Mouse (Mus musculus) gastrocnemius, postnatal 25 days (tissue): ENCODE results near the gene Sucnr1. TPM values are rescaled to one million over a fixed set of nuclear protein-coding genes. Genes with fewer than 3 reads are reported as not detected.

ENCODE experiments used
- DNase-seq: peaks from one replicate; pipeline ENCODE4 v3.0.0; 2022
- total RNA-seq, 2 experiments: library from RNA; stranded (reverse); gene quantifications; 1 replicate in 1 of 2; 2 replicates in 1 of 2; pipeline ENCODE4 v1.2.3; 2021

Gene Sucnr1
- total RNA-seq, 2 experiments from 2014 or later: 0.72 TPM; not detected in 1

DNA sequence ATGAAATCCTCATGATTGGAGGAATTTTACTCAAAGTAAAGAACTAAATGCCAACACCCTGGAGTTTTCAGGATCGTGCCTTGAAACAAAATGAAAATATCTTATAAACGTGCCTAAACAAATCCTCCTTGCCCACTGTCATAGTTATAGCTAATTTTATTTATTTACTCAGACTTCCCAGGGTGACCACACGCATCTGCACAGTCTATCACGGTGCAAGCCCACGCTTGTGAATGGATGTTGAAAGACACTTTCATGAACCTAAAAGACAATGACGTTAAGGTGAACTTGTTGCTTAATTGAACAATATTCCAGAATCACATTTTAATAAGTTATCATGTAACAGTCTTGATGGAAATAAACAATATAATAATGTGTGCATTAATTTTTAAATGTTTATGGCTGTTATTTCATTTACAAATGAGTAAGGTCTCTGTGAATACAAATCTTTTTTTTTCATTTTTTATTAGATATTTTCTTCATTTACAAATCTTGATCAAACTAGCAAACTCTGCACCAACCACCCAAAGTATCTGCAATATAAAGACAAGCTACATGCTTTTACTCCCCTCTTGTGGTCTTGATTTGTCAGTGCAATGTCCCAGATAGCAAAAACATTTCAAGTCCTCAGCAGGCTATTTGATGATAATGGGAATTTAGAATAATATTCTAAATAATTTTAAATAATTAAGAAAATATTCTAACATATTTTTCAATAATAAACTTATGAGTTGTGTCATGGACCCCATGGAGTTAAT is 30.4 kb downstream of the Sucnr1 start:
- no peak for DNase-seq

DNA sequence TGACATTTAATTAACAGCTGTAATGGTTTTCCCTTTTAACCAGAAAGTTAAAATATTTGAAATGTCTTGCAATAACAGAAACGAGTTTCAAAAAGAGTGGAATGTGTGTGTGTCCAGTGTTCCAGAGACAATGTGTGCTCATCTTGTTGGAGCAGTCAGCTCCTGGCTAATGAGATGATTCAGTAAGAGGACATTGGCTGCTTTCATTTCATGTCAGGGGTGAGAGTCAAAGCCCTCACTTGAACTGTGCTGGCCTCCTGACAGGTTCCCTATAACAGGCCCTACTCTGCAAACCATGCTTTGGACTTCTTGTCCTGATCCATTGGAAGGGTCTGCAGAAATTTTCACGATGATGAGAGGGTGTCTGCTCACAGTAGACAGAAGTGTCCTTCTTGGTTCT is 32.9 kb downstream of the Sucnr1 start:
- no peak for DNase-seq

DNA sequence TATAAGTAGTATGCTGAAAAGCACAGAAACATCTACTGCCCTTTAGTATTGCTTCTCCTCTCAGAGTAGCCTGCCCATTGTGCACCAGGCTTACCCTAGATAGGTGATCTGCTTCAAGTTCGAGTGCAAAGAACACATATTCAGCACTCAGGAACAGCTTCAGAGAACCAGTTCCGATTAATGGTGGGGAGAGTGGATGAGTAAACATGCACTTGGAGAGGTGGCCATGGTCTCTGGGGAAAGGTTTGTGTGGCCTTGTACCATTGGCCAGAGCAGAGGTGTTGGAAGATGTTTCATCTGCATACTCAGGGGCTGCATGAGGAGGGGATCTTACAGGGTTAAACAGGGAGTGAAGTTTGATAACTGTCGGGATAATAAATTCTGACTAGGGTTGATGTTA is 39.8 kb downstream of the Sucnr1 start:
- no peak for DNase-seq

DNA sequence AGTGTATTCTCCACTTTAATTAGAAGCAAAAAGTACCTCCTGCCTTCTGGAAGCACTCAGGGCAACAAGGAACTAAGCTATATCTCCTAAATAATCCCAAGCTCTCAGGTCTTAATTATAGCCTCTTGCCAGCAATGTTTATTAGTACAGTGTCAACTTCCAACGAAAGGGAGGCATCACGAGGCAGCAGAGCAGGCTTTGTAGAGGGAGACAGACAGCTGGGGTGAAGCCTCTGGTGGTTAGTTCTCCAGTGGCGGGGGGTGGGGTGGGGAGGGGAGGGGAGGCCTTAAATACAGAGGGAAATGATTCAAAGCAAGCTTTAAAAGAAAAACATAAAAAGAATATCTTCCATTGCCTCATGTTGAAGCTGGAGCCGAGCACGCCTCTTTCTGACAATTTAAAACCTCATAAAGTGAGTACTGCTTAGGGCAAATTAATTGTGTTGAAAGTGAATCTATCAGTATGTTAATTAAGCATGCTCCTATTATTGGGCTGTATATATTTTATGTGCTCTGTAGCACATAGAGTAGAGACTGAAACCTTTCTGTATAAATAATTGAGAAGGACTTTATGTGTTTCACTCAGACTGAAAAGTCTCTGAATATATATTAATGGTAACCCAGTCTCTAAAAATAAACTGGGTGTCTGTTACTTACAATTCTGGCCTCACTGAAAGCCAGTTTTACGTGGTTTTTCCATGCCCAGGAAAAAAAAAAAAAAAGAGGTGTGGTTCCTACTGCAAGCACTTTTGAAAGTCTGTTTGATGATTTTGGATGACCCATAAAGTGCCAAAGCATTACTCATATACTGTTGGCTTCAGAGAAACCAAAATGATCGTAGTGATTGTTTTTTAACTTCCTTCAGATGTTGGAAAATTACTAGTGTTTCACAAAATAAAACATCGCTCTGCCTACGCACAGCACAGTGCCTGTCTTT is 42.5 kb downstream of the Sucnr1 start:
- DNase-seq: no peak

DNA sequence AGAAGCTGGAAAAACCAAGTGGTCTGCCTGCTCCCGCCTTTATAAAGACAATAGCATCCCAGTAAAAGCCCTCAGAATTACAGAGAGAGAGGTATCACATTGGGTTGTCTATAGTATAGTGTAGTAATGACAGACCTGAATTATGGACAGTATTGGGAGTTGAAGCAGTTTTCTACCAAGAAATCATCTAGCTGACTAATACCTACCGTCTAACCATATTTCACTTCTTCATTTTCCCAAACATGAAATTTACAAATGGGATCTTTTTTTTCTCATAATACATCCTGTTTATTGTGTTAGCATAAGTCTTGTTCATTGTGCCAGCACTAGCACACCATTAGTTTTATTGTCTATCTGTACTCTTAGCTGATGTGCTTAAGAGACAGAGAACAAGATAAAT is 44.9 kb downstream of the Sucnr1 start:
- DNase-seq: no peak

DNA sequence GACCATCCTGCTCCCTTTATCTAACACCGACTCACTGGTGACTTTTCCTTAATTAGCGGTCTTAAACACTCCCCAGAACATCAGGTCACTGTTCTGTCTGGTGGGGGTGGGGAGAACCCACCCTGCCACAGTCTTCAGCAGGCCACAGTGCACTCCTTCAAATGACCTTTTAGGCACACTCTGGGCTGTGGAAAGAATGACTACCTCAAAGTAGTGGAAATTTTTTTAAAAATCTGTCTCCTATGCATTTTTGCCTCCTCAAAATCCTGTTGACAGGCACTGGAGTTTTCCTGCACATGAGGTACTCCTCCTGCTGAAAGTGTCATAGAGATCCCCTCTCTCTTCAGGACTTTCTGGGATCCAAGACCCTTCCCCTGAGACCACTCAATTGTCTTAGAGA is 46.6 kb downstream of the Sucnr1 start:
- DNase-seq: no peak

DNA sequence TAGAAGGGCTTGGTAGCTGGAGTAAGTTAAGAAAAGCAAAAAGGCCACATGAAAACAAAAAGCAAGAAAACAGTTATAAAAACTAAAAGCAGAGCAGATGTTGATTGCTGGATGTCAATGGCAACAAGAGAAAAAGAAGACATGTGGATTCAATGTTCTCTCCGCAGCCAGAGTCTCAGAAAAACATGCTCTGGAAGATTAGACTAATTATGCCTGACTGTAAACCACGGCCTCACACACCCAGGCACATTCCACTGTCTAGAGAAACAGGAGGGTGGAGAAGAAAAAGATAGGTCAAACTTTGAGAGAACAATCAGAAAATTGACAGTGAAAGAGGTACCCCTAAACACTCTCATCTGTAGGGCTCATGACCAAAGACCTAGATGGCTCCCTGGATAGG is 54.1 kb downstream of the Sucnr1 start:
- no peak for DNase-seq

Other genes starting within 250 kb of the Sucnr1 start
- not detected for gene Gm8298, start 220.8 kb upstream of the Sucnr1 start, total RNA-seq
- not detected for gene C130079G13Rik, start 156.7 kb upstream of the Sucnr1 start, total RNA-seq
- not detected for gene Aadacl2, start 75.1 kb upstream of the Sucnr1 start, total RNA-seq
- gene Aadac, start 56.2 kb upstream of the Sucnr1 start, total RNA-seq: not detected